Mouse (Mus musculus) left cerebral cortex, postnatal 14 days (tissue): Measurements from ENCODE around the gene Dusp6. TPM values are rescaled to one million over a fixed set of nuclear protein-coding genes. Genes with fewer than 3 reads are reported as not detected.
A peak's percentile ranks its signal among the peaks of the same experiment; 100 is the strongest.

Experiments used
- DNase-seq, 2 experiments: peaks; one replicate each; pipeline ENCODE4 v3.0.0; 2021 to 2022; ENCODE audit warnings: low spot score in 2 of 2, mixed read lengths in 1 of 2
- intact Hi-C: fragments of 180-260 bp; cut with DNase I; formaldehyde crosslinking; loops from one replicate; pipeline ENCODE4 v1.15.1; 2025
- total RNA-seq, 2 experiments: library from RNA; stranded (reverse); gene quantifications; 2 replicates each; pipeline ENCODE4 v1.2.3; 2021

Gene Dusp6
- total RNA-seq, 2 experiments from 2014 or later = 88.7 to 113 TPM

DNA sequence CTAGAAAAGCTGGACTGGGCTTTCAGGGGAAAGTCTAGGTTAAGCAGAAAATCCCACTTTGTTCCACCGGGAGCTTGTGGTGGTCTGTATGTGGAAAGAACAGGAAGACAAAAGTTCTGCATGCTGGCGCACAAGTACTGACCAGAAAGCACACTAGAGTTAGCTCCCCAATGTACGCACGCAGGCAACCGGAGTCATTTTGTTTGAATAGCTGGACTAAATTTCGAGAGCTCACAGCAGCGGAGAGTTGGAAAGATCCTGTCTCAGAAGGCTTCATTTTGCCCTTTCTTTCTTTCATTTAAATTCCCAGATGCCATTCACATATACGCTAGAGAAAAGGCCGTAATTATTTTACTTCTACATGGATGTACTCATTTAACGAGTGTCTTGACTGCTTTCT is 20.3 kb upstream of the Dusp6 start:
- intact Hi-C loops = loop anchor here (2.0 kb wide), 1 partner anchor 18 kb away; no protein-coding TSS in a partner anchor
- no peak for DNase-seq

DNA sequence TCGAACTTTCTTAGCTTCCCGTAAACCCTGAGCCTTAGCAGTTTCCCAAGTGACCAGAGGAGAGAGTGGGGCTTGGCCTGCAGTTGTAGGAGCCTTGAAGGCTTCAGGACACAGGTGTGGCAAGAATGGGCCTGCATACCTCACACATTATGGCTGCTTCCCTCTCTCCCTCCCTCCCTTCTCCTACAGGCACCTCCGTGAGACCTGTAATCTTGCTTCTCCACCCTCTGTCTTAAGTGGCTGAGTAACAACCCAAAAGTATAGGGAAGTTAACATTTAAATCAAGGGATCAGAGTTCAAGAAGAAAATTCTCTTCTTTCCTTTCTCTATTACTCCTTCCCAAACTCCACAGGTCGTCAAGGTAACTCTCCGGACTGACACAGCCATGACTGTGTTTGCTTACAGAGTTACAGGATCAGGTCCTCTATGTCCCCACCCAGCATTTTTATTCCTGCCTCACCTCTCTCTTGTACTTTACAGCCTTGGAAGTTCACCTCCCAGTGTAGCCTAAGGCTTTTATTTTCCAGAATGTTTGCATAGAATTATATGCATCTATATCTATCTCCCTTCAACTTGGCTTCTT is 19.0 kb upstream of the Dusp6 start:
- intact Hi-C loops = loop anchor here (2.0 kb wide), 1 partner anchor 17 kb away; no protein-coding TSS in a partner anchor
- DNase-seq = no peak

DNA sequence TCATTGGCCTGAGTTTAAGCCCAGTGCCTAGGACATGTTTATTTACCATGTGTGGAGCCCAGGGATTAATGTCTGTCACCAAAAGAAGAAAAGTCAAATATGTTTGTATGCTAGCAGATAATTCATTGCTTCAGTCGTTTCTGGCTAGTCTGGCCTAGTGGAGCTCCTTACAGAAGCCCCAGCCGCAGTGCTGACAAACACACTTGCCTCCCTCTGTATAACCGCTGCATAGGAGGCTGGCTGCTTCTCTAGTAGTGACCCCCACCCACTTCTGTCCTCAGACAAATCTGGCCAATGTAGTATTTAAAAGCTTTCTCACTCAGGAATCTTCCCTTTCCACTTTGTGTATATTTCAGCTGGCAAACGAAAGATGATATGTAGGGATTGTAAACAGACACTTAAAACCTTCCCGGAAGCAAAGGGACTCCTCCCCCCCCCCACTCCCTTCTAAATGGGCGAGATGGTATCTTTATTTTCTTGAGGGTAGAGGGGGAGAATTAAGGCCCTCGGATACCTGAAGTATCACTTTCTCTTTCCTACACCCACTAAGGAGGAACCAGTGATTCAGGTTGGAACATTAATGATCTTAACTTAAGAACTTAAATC is 18.3 kb upstream of the Dusp6 start:
- intact Hi-C loops = no loop called here

DNA sequence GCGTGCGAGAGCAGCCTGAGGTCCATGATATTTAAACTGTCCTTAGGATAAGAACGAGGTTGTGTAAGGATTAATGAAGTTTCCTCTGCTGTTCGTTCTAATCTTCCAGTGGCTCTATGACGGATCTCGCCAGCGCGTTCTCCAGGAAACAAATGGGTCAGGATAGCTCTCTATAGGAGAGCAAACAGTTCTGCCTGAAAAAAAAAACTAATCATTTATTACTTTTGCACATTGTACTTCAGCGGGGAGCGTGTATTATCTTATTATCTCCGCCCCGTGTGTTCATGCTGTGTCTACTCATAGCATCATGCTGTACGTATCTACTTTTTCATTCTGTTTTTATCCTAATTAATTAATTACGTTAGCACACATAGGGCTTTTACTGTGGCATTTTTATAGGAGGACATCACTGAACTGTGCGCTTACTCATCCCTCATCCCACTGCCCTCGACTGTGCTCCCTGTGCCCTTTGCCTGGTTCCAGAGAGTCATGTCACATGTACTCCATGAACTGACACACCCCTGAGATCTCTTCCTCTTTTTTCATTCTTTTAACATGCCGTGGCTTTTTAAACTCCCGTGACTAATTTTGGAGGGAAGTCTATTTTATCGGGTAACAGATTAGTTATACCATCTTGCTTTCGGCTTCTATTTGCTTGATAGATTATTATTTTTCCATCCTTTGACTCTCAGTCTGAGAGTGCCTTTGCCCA is 16.1 kb upstream of the Dusp6 start:
- no peak for DNase-seq
- intact Hi-C loops = no loop called here

More for the DNA sequence above, 18.3 kb upstream of the Dusp6 start:
- no peak for DNase-seq

DNA sequence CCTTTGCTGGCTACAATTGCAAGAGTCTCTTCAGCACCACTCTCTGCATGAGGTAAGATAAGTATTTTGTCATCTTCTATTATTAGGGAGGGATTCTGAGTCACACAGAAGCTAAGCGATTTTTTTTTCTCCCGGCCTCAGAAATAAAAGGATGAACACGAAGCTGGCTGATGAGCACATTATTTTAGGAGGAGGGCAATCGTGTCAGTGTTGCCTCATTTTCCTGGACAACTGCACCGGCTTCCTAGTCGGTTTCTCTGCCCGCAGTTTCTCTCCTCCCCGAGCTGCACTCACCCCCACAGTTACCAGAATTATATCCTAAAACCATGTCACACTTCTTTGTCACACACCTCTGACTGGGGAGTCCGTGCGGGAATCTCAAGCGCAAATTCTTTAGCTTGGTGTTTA is 12.2 kb upstream of the Dusp6 start:
- DNase-seq = peak in 1 of 2 experiments; percentile 26
- intact Hi-C loops = no loop called here

DNA sequence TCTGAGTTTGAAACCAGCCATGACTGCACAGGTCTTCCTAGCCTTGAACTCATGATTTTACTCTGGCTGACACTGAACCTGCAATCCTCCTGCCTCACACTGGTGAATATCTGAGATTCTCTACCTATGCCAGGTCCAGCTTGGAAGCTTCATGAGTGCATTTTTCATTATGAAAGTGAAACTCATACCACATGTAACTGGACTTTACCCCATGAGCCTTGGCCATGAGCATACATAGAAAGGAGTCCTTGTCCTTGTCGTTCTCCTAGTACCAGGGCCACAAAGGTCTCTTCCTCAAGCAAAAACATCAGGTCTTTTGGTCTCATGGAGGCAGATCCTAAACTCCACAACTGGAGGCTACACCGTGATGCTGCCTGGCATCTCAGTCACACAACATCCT is 9.6 kb upstream of the Dusp6 start:
- intact Hi-C loops = no loop called here
- no peak for DNase-seq

DNA sequence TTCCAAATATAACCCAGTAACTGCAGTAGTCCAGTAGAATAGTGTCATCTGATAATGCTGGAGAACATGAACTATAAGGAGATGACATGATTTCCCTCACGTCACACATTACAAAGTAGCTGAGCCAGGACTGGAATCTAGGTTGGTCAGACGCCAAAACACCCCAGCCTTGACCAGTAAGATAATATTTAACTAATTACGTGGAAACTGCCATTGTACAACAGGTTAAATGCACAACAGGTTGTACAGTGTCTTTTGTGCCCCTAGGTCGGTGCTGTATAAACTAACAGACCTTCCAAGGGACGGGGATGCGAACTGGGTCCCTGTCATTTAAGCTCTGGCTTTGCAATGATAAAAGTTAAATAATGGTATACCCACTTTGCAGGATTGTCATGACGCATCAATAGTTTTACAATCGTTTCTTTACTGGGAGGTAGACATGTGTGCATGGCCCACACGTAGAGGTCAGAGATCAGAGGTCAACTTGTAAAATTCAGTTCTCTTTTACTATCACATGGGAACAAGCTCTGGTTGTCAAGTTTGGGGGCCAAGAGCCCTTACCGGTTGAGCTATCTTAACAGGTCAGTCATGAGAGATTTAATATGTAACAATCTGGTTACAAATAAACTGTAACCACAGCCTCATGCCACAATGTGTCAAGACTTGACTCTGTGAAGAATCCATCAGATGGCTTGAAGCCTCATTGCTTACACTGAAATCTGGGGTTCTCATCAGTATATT is 7.0 kb upstream of the Dusp6 start:
- DNase-seq = no peak
- intact Hi-C loops = no loop called here

DNA sequence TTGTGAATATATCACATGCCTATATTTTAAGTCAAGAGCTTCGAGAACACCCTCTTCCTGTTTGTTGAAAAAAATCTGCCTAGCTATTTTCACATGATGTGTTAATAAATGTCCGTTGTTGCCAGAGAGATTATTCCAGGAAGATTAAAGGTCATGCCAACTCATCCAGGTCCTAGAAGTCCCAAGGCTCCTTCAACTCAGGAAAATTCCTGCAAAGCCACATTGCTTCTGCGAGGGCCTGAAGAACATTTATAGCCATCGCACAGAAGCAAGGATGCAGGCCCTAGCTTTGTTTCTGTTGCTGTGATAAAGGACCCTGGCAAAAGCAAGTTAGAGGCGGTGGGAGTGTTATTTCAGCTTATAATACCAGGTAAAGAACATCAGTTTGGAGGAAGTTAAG is 5.5 kb upstream of the Dusp6 start:
- intact Hi-C loops = no loop called here
- no peak for DNase-seq

DNA sequence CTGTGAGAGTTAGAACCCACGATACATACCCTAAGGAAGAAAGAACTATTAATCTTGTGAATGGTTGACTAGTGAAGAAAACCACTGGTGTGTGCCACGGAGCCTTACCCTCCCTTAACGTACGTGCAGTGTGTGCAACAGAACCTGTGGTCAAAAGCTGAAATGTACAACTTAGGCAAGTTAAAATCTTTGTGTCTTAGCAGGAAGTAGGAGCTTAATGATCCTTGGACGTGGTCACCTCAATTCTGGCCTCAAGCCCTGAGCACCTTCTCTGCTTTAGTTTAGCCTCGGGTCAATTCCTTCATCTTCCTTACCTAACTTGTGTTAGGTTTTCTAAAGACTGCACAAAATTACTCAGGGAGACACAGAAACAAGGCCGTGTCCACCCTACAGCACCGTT is 3.2 kb upstream of the Dusp6 start:
- intact Hi-C loops = loop anchor here (2.0 to 5.0 kb wide), 5 partner anchors 17 to 357 kb away; no protein-coding TSS in a partner anchor
- DNase-seq = no peak

DNA sequence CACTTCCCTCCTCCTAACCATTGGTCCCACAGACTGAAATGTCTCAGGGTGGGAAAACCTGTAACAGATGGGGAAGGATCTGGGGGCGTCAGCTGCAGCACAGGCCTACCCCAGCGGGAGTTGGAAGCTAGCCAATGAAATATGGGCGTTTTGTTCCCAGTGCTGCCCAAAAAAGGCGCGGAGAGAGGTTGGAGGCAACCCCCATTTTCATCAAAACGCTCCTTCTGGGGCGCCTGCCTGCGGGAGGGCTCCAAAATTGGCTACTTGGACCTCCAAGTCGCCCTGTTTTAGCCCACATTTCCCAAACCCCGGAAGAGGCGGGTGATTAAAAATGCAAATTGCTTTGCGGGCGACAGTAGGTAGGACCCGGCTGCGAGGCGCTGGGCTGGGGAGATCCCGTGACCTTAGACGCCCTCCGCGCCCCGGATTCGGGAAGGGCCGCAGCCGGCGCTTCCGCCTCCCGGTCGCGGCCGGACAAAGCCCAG is 1.8 kb upstream of the Dusp6 start:
- intact Hi-C loops = loop anchor here (2.0 to 5.0 kb wide), 5 partner anchors 18 to 356 kb away; no protein-coding TSS in a partner anchor
- DNase-seq = peak; percentile 85 to 87

DNA sequence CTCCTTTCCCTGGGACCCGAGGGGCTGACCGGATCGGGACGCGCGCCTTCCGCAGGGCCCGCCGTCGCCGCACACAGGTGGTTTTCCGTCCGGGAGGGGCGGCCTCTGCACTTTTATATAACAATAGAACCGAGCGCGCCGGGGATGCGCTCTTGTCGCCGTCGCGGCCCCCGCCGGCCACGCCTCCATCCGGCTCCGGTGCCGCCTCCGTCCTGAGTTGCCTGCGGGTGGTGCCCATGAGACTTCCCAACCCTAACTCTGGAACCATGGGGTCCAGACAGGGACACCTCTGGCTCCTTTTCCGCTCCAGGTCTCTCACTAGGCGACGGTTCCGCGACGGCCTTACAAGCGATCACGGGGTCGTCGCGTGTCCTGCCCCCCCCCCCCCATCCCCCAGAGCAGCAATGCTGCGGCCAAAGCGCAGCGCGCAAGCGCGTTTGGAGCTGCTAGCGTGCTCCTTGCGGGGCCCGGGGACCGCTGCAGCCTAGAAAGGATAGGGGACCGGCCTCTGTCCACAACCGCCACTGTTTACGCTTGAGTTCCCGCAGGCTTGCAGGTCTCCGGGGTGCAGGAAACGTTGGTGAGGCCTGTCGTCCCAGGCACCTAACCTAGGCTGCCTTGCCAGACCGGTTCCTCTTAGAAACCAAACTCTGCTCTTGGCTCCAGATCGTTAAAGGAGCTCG is 1.3 kb upstream of the Dusp6 start:
- intact Hi-C loops = loop anchor here (2.0 to 5.0 kb wide), 6 partner anchors 19 to 356 kb away; no protein-coding TSS in a partner anchor

DNA sequence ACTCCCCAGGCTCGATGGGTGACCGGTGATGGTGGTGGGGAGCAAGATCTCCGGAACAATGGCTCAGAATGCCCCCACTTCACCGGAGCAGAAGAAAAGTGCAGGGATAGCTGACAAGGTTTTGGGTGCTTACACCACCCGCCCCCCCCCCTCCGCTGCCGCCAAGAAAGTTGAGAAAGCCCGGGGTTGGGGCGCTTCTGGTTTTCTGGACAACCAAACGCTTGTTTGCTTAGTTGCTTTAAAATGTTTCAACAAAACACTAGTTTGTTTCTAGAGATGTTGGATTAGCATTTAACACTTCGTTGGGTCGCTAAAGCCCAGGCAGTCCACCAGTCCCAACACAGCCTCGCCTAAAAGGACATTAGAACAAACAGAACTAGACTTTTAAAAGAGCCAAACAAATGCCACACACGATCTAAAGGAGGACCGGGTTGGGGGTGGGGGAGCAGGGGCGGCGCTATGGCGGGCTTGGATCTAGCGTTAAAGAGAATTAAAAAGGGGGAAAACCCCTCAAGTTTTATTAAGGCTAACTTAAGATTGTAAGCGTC is 638 bp upstream of the Dusp6 start:
- peak in 1 of 2 experiments; percentile 33 for DNase-seq
- intact Hi-C loops = loop anchor here (2.0 to 5.0 kb wide), 5 partner anchors 94 to 355 kb away; no protein-coding TSS in a partner anchor

More for the DNA sequence above, 1.3 kb upstream of the Dusp6 start:
- peak; percentile 66 to 76 for DNase-seq

DNA sequence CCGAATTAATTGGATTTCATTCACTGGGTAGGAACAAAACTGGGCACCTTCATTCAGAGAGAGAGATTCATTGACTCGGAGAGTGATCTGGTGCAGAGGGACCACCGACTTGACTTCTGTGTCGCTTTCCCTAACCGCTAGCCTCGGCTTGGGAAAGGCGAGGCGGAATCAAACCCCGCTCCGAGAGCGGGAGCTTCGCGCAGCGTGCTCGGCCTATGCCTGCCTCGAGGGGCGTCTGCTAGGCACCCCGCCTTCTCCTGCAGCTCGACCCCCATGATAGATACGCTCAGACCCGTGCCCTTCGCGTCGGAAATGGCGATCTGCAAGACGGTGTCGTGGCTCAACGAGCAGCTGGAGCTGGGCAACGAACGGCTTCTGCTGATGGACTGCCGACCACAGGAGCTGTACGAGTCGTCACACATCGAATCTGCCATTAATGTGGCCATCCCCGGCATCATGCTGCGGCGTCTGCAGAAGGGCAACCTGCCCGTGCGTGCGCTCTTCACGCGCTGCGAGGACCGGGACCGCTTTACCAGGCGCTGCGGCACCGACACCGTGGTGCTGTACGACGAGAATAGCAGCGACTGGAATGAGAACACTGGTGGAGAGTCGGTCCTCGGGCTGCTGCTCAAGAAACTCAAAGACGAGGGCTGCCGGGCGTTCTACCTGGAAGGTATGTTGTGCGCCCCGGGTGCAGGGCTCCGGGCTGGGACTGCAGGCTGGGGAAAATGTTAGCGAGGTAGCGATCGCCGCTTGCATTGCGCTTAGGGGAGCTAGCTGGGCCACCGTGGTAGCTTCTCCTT is 589 bp downstream of the Dusp6 start:
- intact Hi-C loops = loop anchor here (2.0 to 5.0 kb wide), 6 partner anchors 47 to 354 kb away; no protein-coding TSS in a partner anchor

DNA sequence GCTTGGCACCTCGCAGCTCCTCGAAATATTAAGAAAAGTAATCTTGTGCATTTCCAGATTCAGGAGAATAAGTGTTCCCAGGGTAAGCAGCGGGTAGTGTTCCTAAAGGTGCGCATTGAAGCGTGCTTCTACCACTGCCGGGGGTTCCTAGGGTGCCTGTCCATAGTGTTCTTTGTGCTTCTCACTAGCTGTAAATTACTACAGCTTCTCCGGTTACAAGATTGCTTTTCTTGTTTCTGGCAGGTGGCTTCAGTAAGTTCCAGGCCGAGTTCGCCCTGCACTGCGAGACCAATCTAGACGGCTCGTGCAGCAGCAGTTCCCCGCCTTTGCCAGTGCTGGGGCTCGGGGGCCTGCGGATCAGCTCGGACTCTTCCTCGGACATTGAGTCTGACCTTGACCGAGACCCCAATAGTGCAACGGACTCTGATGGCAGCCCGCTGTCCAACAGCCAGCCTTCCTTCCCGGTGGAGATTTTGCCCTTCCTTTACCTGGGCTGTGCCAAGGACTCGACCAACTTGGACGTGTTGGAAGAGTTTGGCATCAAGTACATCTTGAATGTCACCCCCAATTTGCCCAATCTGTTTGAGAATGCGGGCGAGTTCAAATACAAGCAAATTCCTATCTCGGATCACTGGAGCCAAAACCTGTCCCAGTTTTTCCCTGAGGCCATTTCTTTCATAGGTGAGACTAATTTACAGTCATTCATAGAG is 1.4 kb downstream of the Dusp6 start:
- intact Hi-C loops = loop anchor here (2.0 to 5.0 kb wide), 6 partner anchors 46 to 353 kb away; no protein-coding TSS in a partner anchor
- DNase-seq = no peak

More for the DNA sequence above, 589 bp downstream of the Dusp6 start:
- peak in 1 of 2 experiments; percentile 44 for DNase-seq

DNA sequence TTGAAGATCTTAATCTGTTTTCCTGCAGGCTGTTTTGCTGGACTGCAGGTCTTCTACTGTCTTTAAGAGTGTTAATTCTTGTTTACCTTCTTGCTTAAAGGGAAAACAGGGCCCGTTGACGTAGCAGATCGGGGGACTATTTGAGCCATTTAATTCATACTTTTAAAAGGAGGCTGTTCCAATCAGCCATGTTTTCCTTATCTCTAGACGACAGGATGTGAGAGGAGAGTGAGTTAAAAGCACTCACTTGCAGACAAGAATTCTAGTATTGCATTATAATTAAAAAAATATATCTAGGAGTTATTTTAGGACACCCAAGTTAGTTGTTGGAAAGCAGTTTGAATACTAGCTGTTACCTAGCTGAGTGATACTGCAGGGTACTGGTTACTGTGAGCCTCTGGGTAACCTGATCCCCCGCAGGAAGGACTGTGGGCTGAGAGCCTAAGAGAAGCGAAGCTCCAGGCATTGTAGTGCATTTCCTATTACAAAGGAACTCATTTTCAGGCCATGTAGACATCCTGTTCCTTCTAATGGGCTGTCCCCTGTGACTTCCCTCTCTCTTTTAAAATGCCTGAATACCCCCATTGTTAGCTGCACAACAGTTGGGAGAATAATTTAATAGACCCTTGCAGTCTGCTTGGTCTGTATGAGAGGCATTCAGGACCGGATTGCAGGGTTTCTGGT is 2.1 kb downstream of the Dusp6 start:
- DNase-seq = peak in 1 of 2 experiments; percentile 28
- intact Hi-C loops = loop anchor here (2.0 to 5.0 kb wide), 2 partner anchors 46 to 197 kb away; no protein-coding TSS in a partner anchor

DNA sequence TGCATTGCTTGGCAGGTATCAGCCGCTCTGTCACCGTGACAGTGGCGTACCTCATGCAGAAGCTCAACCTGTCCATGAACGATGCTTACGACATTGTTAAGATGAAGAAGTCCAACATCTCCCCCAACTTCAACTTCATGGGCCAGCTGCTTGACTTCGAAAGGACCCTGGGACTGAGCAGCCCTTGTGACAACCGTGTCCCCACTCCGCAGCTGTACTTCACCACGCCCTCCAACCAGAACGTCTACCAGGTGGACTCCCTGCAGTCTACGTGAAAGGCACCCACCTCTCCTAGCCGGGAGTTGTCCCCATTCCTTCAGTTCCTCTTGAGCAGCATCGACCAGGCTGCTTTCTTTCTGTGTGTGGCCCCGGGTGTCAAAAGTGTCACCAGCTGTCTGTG is 3.0 kb downstream of the Dusp6 start:
- intact Hi-C loops = loop anchor here (5.0 kb wide), 1 partner anchor 196 kb away; no protein-coding TSS in a partner anchor
- DNase-seq = no peak
